Mouse (Mus musculus) liver, postnatal 0 days (tissue): ENCODE results near the gene Ccl22.

Experiments used
- CTCF ChIP-seq: sonication (generic); IDR thresholded peaks from 2 replicates; pipeline ENCODE4 v1.5.1; 2016; ENCODE audit warnings: antibody characterized with exemption, low read depth
- EP300 ChIP-seq: IDR thresholded peaks from 2 replicates; pipeline ENCODE4 v1.6.1; 2016; ENCODE audit warnings: antibody characterized with exemption, low read depth, mild to moderate bottlenecking

DNA sequence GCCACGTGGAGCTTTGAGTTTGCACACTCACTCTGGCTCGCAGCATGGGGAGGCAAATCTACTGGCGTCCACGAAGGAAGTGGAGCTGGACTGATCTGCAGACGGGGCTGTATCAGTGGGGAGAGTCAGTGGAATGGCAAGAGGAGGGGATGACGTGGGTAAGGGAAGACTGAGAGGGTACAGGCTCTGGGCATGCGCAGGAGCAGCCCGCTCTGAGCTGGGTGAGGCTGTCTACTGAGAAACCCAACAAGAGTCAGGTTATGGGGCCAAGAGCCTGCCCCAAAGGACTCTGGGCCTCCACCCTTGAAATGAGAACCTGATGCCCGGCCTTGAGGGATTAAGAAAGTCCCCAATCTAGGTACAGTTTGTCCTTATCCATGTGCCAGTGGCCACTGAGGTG lies 418 bp upstream of the Ccl22 start:
- TF ChIP-seq CTCF (no peak), EP300 (no peak)
